Mouse (Mus musculus) limb, embryonic 14.5 days (tissue): ENCODE measurements around the gene Tmem41a. TPM values are rescaled to one million over a fixed set of nuclear protein-coding genes. Genes with fewer than 3 reads are reported as not detected.
"Not testable (repeated sequence)": the region's sequence is repeated elsewhere in the genome, so short reads cannot be mapped to it uniquely, and the experiment has no call there.

ENCODE experiments used
- ATAC-seq: fragments of 200-750 bp; cut with Nextera tagmentation; 2 replicates; pipeline ENCODE4 v1.8.0; 2017; ENCODE audit warnings: low read depth, moderate number of reproducible peaks, moderate TSS enrichment; ENCODE audit not compliant: low FRiP score
- DNase-seq: peaks from one replicate; pipeline ENCODE4 v3.0.0-alpha.2; 2015; ENCODE audit warnings: low spot score
- H3K27ac ChIP-seq: fragments of 300-500 bp; sonication (generic); replicated peaks from 2 replicates; pipeline ENCODE4 v1.5.1; 2014; ENCODE audit warnings: low read depth, mild to moderate bottlenecking, low read length, moderate library complexity, mixed read lengths
- H3K27me3 ChIP-seq: fragments of 300-500 bp; sonication (generic); 2 replicates; pipeline ENCODE4 v1.6.1; 2014; ENCODE audit warnings: low read length, mixed read lengths; ENCODE audit not compliant: control insufficient read depth, insufficient read depth
- H3K36me3 ChIP-seq: fragments of 300-500 bp; sonication (generic); 2 replicates; pipeline ENCODE4 v1.6.1; 2014; ENCODE audit warnings: mild to moderate bottlenecking, low read length, moderate library complexity, mixed read lengths; ENCODE audit not compliant: control insufficient read depth, insufficient read depth
- H3K4me1 ChIP-seq: fragments of 300-500 bp; sonication (generic); 2 replicates; pipeline ENCODE4 v1.6.1; 2014; ENCODE audit warnings: antibody characterized with exemption, low read length, mixed read lengths; ENCODE audit not compliant: control insufficient read depth, insufficient read depth
- H3K4me2 ChIP-seq: fragments of 300-500 bp; sonication (generic); replicated peaks from 2 replicates; pipeline ENCODE4 v1.6.1; 2014; ENCODE audit warnings: low read depth, mild to moderate bottlenecking, low read length, moderate library complexity; ENCODE audit not compliant: severe bottlenecking
- H3K4me3 ChIP-seq: fragments of 300-500 bp; sonication (generic); replicated peaks from 2 replicates; pipeline ENCODE4 v1.5.1; 2014; ENCODE audit warnings: low read length
- H3K9ac ChIP-seq: fragments of 300-500 bp; sonication (generic); 2 replicates; pipeline ENCODE4 v1.6.1; 2014; ENCODE audit warnings: mild to moderate bottlenecking, low read depth, low read length, moderate library complexity; ENCODE audit not compliant: severe bottlenecking
- H3K9me3 ChIP-seq: fragments of 300-500 bp; sonication (generic); 2 replicates; pipeline ENCODE4 v1.6.1; 2016; ENCODE audit warnings: low read length; ENCODE audit not compliant: control insufficient read depth
- POLR2A ChIP-seq: fragments of 200-500 bp; IDR thresholded peaks from 2 replicates; pipeline ENCODE4 v1.8.0; 2012; ENCODE audit warnings: inconsistent platforms, mild to moderate bottlenecking, moderate library complexity, borderline replicate concordance; ENCODE audit not compliant: insufficient read depth, insufficient read length; ENCODE audit errors: extremely low read depth
- WGBS: fragments of 180-500 bp; shearing (Covaris S2); extraction: QIAGEN DNeasy Blood & Tissue Kit; methylation state at CpG from one replicate; pipeline ENCODE4 v1.1.7; 2014; 5-methylcytosine and 5-hydroxymethylcytosine counted together
- polyA plus RNA-seq, 2 experiments: library from polyadenylated mRNA; depleted of rRNA in 1 of 2; stranded (reverse) in 1 of 2; unstranded in 1 of 2; fragments of >200 nt; fragmentation: Nextera tagmentation in 1 of 2; extraction: Ambion mirVana in 1 of 2; gene quantifications; 2 replicates each; pipeline versions ENCODE4 v1.2.1 to v1.2.3; 2012 to 2014

Gene Tmem41a
- polyA plus RNA-seq, 2 experiments = 27.6 to 42.8 TPM

DNA sequence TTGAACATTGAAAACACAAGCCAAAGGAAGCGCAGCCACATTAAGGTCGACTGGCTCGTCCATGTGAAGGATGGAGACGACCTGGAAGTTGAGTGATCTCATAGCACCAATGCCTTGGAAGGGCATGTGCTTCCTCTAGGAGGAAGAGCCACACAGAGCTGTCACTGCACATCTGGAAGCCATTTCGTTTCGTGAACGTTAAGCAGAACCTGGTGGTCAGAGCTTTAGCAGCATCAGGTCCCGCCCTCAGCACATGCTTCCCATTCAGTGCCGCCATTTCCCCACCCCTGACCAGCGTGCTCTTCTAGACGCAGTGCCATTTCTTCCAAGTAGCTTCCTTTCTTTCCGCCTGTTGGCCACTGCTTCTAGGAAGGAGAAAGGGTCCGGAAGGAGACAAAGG, 18.9 kb downstream of the Tmem41a start:
- Histone ChIP-seq H3K4me3 (no peak overlapping the region), H3K4me1 (no peaks in the 10 kb centered on the region), H3K4me2 (no peak overlapping the region), H3K9me3 (no peaks in the 10 kb centered on the region), H3K27me3 (no peaks in the 10 kb centered on the region), H3K27ac (no peak overlapping the region), H3K9ac (no peak overlapping the region), H3K36me3 (peaks cover 25% of the 10 kb centered on the region)
- DNase-seq (no peak), ATAC-seq (no peak)
- no peak for TF ChIP-seq POLR2A
- 52% methylated on average over 13 of the region's 13 CpGs for WGBS

DNA sequence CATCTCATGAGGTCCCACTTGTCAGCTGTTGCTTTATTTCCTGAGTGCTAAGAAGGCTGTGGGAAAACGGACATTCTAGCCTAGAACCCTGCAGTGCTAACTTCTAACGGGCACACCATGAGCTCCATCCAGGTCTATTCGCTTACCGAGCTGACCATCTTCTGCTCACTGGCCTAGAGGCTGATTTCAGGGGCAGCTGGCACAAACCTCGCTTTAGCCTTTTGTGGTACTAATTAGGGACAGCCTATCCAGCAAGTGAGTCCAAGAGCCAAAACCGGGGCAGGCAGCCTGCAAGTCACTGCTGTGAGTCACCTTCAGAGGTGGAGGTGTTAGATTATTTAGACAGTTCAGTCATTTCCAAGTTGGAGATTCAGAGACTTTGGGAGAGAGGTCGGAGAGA, 30.7 kb downstream of the Tmem41a start:
- WGBS = 64% methylated on average over 7 of the region's 7 CpGs
- Histone ChIP-seq H3K27ac (no peak overlapping the region), H3K36me3 (peaks cover 2% of the 10 kb centered on the region; the same call in 1 of the 2 replicates), H3K4me3 (no peak overlapping the region), H3K27me3 (no peaks in the 10 kb centered on the region), H3K9me3 (no peaks in the 10 kb centered on the region), H3K4me1 (no peaks in the 10 kb centered on the region), H3K9ac (no peak overlapping the region), H3K4me2 (no peak overlapping the region)
- no peak for TF ChIP-seq POLR2A
- DNase-seq (no peak), ATAC-seq (no peak)

DNA sequence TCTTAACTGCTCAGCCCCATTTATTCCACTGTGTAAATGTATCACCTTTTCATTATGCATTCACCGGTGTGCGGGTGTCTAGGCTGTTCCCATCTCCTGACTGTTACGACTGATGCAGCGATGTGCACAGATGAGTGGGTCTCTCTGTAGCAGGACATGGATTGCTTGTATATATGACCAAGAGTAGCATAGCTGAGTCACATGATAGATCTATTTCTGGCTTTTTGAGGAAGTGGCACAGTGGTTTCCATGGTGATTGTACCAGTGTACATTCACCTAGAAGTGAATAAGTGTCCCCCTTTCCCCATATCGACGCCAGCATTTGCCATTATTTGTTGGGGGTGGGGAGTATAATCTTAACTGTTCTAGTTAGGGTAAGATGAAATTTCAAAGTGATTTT, 34.0 kb downstream of the Tmem41a start:
- Histone ChIP-seq H3K27me3 (no peaks in the 10 kb centered on the region), H3K4me1 (no peaks in the 10 kb centered on the region), H3K9me3 (no peaks in the 10 kb centered on the region), H3K27ac (no peak overlapping the region), H3K9ac (no peak overlapping the region), H3K36me3 (0 out of 2 replicates have a peak, but pooled peaks cover 11% of the 10 kb centered on the region), H3K4me3 (no peak overlapping the region), H3K4me2 (no peak overlapping the region)
- WGBS = 88% methylated on average over 6 of the region's 6 CpGs
- ATAC-seq (no peak), DNase-seq (no peak)
- TF ChIP-seq POLR2A = no peak

DNA sequence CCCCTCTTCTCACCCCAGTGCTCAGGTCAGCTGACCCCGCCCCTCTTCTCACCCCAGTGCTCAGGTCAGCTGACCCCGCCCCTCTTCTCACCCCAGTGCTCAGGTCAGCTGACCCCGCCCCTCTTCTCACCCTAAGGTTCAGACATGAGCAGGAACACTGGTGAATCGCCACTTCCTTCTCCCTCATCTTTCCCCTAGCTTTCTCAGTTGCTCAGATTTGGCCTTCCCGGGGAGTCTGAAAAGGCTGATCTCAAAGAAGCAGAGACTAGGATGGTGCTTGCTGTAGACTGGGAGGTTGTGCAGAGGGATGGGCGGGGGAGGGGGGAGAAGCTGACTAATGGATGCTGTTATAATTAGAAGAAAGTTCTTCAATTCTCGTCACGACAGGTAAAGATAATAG, 38.4 kb downstream of the Tmem41a start:
- H3K27me3 ChIP-seq, H3K4me3 ChIP-seq, H3K9me3 ChIP-seq, ATAC-seq, H3K27ac ChIP-seq, H3K4me1 ChIP-seq, H3K4me2 ChIP-seq, DNase-seq, H3K9ac ChIP-seq: not testable (repeated sequence)
- WGBS = 44% methylated on average over 4 of the region's 8 CpGs
- peaks cover 19% of the 10 kb centered on the region; the same call in 1 of the 2 replicates for H3K36me3 ChIP-seq

DNA sequence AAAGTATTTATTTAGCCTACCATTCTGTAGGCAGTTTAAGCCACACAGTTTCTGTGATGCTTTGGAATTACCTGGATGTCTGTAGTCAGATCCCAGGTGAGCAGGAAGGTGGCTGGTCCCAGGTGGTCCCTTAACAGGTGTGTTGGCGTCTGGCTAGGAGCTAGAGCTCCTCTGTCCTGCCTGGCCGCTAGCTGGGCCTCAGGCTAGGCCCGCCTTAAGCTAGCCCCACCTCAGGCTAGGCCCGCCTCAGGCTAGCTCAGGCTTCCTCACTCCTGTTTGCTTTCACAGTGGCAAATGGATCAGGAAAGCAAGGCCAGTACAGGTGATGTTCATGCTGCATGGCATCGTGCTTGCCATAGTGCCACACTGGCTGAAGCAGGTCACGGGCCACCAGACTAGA, 40.5 kb downstream of the Tmem41a start:
- no peak overlapping the region for H3K27ac ChIP-seq
- no peak for DNase-seq
- no peak overlapping the region for H3K4me3 ChIP-seq
- H3K36me3 ChIP-seq = peaks cover 19% of the 10 kb centered on the region; the same call in 1 of the 2 replicates
- WGBS = 85% methylated on average over 6 of the region's 6 CpGs
- H3K9me3 ChIP-seq = no peaks in the 10 kb centered on the region
- no peaks in the 10 kb centered on the region for H3K4me1 ChIP-seq
- TF ChIP-seq POLR2A = no peak
- no peaks in the 10 kb centered on the region for H3K27me3 ChIP-seq
- H3K9ac ChIP-seq = no peak overlapping the region
- ATAC-seq = no peak
- H3K4me2 ChIP-seq = no peak overlapping the region

DNA sequence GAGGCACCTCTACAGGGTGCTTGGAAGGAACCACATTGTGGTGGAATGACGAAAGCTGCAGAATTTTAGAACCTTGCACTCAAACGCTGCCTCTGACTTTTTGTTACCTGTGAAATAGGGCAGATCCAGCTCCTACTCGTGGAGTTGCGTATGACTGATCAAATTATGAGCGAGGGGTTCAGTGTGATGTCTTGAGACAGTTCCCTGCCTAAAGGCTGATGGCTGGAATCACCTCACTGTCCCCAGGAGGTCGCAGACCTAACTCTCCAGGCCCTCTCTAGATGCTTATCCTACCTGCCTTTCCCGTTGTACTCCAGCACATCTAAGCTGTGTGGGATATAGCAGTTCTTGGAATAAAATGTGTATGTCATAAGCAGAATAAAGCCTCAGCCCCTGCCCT, 41.4 kb downstream of the Tmem41a start:
- Histone ChIP-seq H3K4me2 (no peak overlapping the region), H3K4me1 (no peaks in the 10 kb centered on the region), H3K9me3 (no peaks in the 10 kb centered on the region), H3K27ac (no peak overlapping the region), H3K36me3 (peaks cover 16% of the 10 kb centered on the region; the same call in 1 of the 2 replicates), H3K27me3 (no peaks in the 10 kb centered on the region), H3K4me3 (no peak overlapping the region), H3K9ac (no peak overlapping the region)
- ATAC-seq (no peak), DNase-seq (no peak)
- 89% methylated on average over 7 of the region's 7 CpGs for WGBS
- no peak for TF ChIP-seq POLR2A
